Mouse (Mus musculus): ENCODE results near the gene Atp10b. TPM values are rescaled to one million over a fixed set of nuclear protein-coding genes. Genes with fewer than 3 reads are reported as not detected.
A peak's percentile ranks its signal among the peaks of the same experiment; 100 is the strongest.

The Atp10b gene
- total and polyA plus RNA-seq, 3 experiments = 0.10 TPM; not detected in 2

GRCm38 (mm10) chr11:43158814-43159213 lies 9.1 kb downstream of the Atp10b start:
- H3K27ac ChIP-seq = no peak overlapping the region
- WGBS = 61% methylated on average over 1 of the region's 1 CpGs

GRCm38 (mm10) chr11:43160188-43160942 lies 10.7 kb downstream of the Atp10b start:
- H3K9ac ChIP-seq (ENCODE audit: low read depth, low read length) = no peak overlapping the region
- H3K4me3 ChIP-seq = no peak overlapping the region
- no peak overlapping the region for H3K27ac ChIP-seq
- H3K36me3 ChIP-seq (ENCODE audit: control insufficient read depth, insufficient read depth, low read length) = no peaks in the 10 kb centered on the region
- DNase-seq = no peak
- intact Hi-C loops (cut with DNase I) = no loop called here
- no peaks in the 10 kb centered on the region for H3K79me2 ChIP-seq (replicated peaks; ENCODE audit: control insufficient read depth, insufficient read depth, low read length)
- no peaks in the 10 kb centered on the region; the same call in 1 of the 2 replicates for H3K27me3 ChIP-seq (ENCODE audit: control insufficient read depth, insufficient read depth, low read length)
- TF ChIP-seq CTCF (IDR thresholded peaks at IDR 0.05) (no peak), POLR2A (IDR thresholded peaks at IDR 0.05; ENCODE audit: insufficient read depth, low read depth, low read length) (no peak), EP300 (IDR thresholded peaks at IDR 0.05; ENCODE audit: insufficient read depth, low read depth, low read length) (no peak)
- WGBS = 69% methylated on average over 9 of the region's 9 CpGs
- H3K4me1 ChIP-seq (ENCODE audit: control insufficient read depth, insufficient read depth, low read length) = no peaks in the 10 kb centered on the region

More at GRCm38 (mm10) chr11:43158814-43159213, 9.1 kb downstream of the Atp10b start:
- no peak for DNase-seq
- Histone ChIP-seq H3K36me3 (ENCODE audit: control insufficient read depth, insufficient read depth, low read length) (no peaks in the 10 kb centered on the region), H3K9ac (ENCODE audit: low read depth, low read length) (no peak overlapping the region), H3K4me1 (ENCODE audit: control insufficient read depth, insufficient read depth, low read length) (no peaks in the 10 kb centered on the region), H3K4me3 (no peak overlapping the region), H3K79me2 (replicated peaks; ENCODE audit: control insufficient read depth, insufficient read depth, low read length) (no peaks in the 10 kb centered on the region), H3K27me3 (ENCODE audit: control insufficient read depth, insufficient read depth, low read length) (no peaks in the 10 kb centered on the region; the same call in 1 of the 2 replicates)
- intact Hi-C loops (cut with DNase I) = no loop called here
- TF ChIP-seq EP300 (IDR thresholded peaks at IDR 0.05; ENCODE audit: insufficient read depth, low read depth, low read length) = no peak
- no peak for TF ChIP-seq CTCF (IDR thresholded peaks at IDR 0.05)
- no peak for TF ChIP-seq POLR2A (IDR thresholded peaks at IDR 0.05; ENCODE audit: insufficient read depth, low read depth, low read length)

GRCm38 (mm10) chr11:43170601-43171000 lies 20.9 kb downstream of the Atp10b start:
- intact Hi-C loops (cut with DNase I) = no loop called here
- Histone ChIP-seq H3K79me2 (replicated peaks; ENCODE audit: control insufficient read depth, insufficient read depth, low read length) (no peaks in the 10 kb centered on the region), H3K36me3 (ENCODE audit: control insufficient read depth, insufficient read depth, low read length) (no peaks in the 10 kb centered on the region), H3K27me3 (ENCODE audit: control insufficient read depth, insufficient read depth, low read length) (no peaks in the 10 kb centered on the region), H3K27ac (no peak overlapping the region), H3K4me3 (no peak overlapping the region), H3K9ac (ENCODE audit: low read depth, low read length) (no peak overlapping the region), H3K4me1 (ENCODE audit: control insufficient read depth, insufficient read depth, low read length) (no peaks in the 10 kb centered on the region)
- no peak for DNase-seq
- TF ChIP-seq POLR2A (IDR thresholded peaks at IDR 0.05; ENCODE audit: insufficient read depth, low read depth, low read length) (no peak), EP300 (IDR thresholded peaks at IDR 0.05; ENCODE audit: insufficient read depth, low read depth, low read length) (no peak), CTCF (IDR thresholded peaks at IDR 0.05) (no peak)
- WGBS = 65% methylated on average over 2 of the region's 2 CpGs

- H3K27ac ChIP-seq = no peak overlapping the region
- no peak overlapping the region for H3K4me3 ChIP-seq
- H3K9ac ChIP-seq (ENCODE audit: low read depth, low read length) = no peak overlapping the region
- 59% methylated on average over 6 of the region's 6 CpGs for WGBS
- no peak for TF ChIP-seq CTCF (IDR thresholded peaks at IDR 0.05)
- no peak for TF ChIP-seq EP300 (IDR thresholded peaks at IDR 0.05; ENCODE audit: insufficient read depth, low read depth, low read length)
- TF ChIP-seq POLR2A (IDR thresholded peaks at IDR 0.05; ENCODE audit: insufficient read depth, low read depth, low read length) = no peak
- H3K27me3 ChIP-seq (ENCODE audit: control insufficient read depth, insufficient read depth, low read length) = no peaks in the 10 kb centered on the region
- H3K79me2 ChIP-seq (replicated peaks; ENCODE audit: control insufficient read depth, insufficient read depth, low read length) = no peaks in the 10 kb centered on the region
- intact Hi-C loops (cut with DNase I) = no loop called here
- no peaks in the 10 kb centered on the region for H3K4me1 ChIP-seq (ENCODE audit: control insufficient read depth, insufficient read depth, low read length)
- DNase-seq = no peak
- no peaks in the 10 kb centered on the region for H3K36me3 ChIP-seq (ENCODE audit: control insufficient read depth, insufficient read depth, low read length)
Observed at GRCm38 (mm10) chr11:43174359-43175116, 24.9 kb downstream of the Atp10b start.

- 59% methylated on average over 2 of the region's 2 CpGs for WGBS
- H3K79me2 ChIP-seq (replicated peaks; ENCODE audit: control insufficient read depth, insufficient read depth, low read length) = no peaks in the 10 kb centered on the region
- intact Hi-C loops (cut with DNase I) = no loop called here
- H3K27ac ChIP-seq = no peak overlapping the region
- no peak for DNase-seq
- H3K4me1 ChIP-seq (ENCODE audit: control insufficient read depth, insufficient read depth, low read length) = no peaks in the 10 kb centered on the region; the same call in 1 of the 2 replicates
- TF ChIP-seq EP300 (IDR thresholded peaks at IDR 0.05; ENCODE audit: insufficient read depth, low read depth, low read length) = no peak
- TF ChIP-seq CTCF (IDR thresholded peaks at IDR 0.05) = no peak
- no peak for TF ChIP-seq POLR2A (IDR thresholded peaks at IDR 0.05; ENCODE audit: insufficient read depth, low read depth, low read length)
- no peak overlapping the region for H3K9ac ChIP-seq (ENCODE audit: low read depth, low read length)
- no peak overlapping the region for H3K4me3 ChIP-seq
- no peaks in the 10 kb centered on the region for H3K27me3 ChIP-seq (ENCODE audit: control insufficient read depth, insufficient read depth, low read length)
- H3K36me3 ChIP-seq (ENCODE audit: control insufficient read depth, insufficient read depth, low read length) = no peaks in the 10 kb centered on the region
Observed at GRCm38 (mm10) chr11:43182401-43182800, 32.7 kb downstream of the Atp10b start.

- Histone ChIP-seq H3K79me2 (replicated peaks; ENCODE audit: control insufficient read depth, insufficient read depth, low read length) (no peaks in the 10 kb centered on the region), H3K36me3 (ENCODE audit: control insufficient read depth, insufficient read depth, low read length) (no peaks in the 10 kb centered on the region), H3K9ac (ENCODE audit: low read depth, low read length) (no peak overlapping the region), H3K27ac (no peak overlapping the region), H3K27me3 (ENCODE audit: control insufficient read depth, insufficient read depth, low read length) (no peaks in the 10 kb centered on the region), H3K4me3 (no peak overlapping the region), H3K4me1 (ENCODE audit: control insufficient read depth, insufficient read depth, low read length) (no peaks in the 10 kb centered on the region; the same call in 1 of the 2 replicates)
- TF ChIP-seq POLR2A (IDR thresholded peaks at IDR 0.05; ENCODE audit: insufficient read depth, low read depth, low read length) = no peak
- no peak for TF ChIP-seq CTCF (IDR thresholded peaks at IDR 0.05)
- TF ChIP-seq EP300 (IDR thresholded peaks at IDR 0.05; ENCODE audit: insufficient read depth, low read depth, low read length) = no peak
- peak in 1 of 2 experiments; percentile 4 for DNase-seq
- intact Hi-C loops (cut with DNase I) = no loop called here
- WGBS = 25% methylated on average over 1 of the region's 1 CpGs
Observed at GRCm38 (mm10) chr11:43182816-43183215, 33.1 kb downstream of the Atp10b start.
